In the genomic region with DNA sequence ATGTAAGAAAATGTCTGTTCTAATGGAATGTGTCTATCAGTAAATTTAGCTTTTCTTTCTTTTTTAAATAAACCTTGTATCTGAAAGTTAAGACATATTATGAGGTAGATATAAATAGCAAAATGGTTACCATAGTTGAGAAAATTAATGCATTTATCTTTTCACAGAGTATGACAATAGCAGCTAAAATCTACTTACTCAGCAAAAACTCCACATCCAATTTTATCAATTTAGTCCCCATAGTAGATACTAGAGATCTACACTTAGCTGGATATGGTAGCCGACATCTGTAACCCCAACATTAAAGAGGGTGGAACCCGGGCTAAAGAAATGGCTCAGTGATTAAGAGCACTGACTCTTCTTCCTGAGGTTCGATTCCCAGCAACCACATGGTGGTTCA, we compare ENCODE assay signal across 26 mouse cellular contexts. TPM values are rescaled to one million over a fixed set of nuclear protein-coding genes. Genes with fewer than 3 reads are reported as not detected.
"Had no signal": no experiment of that assay in that cellular context is flagged by ENCODE, and none has a peak within 500 bp of the region (broad histone marks: within the 10 kb centered on the region; RNA-seq: fewer than 3 reads in every experiment).

No protein-coding gene starts in this region.

- H3K36me3 ChIP-seq: embryonic facial prominence, embryonic 10.5 days; embryonic facial prominence, embryonic 12.5 days; embryonic facial prominence, embryonic 13.5 days; embryonic facial prominence, embryonic 15.5 days; forebrain, embryonic 10.5 days; forebrain, embryonic 12.5 days; forebrain, embryonic 15.5 days had no signal

- DNase-seq: cerebellum, adult 9-10 months; cerebellum, adult 9-11 months; cerebellum, postnatal 10 days; cerebellum, postnatal 14 days; cerebellum, postnatal 25 days; cerebellum, postnatal 36 days; embryo, embryonic 11 days; forebrain, postnatal 0 days; gastrocnemius, adult 2 months; gastrocnemius, postnatal 10 days; gastrocnemius, postnatal 14 days; gastrocnemius, postnatal 25 days; gastrocnemius, postnatal 36 days; heart, adult 11 months; heart, adult 18-20 months; heart, adult 2 months had no signal

- H3K27me3 ChIP-seq: embryonic facial prominence, embryonic 12.5 days; embryonic facial prominence, embryonic 13.5 days; embryonic facial prominence, embryonic 15.5 days; forebrain, embryonic 12.5 days; forebrain, embryonic 13.5 days; forebrain, embryonic 15.5 days had no signal

- H3K4me2 ChIP-seq: embryonic facial prominence, embryonic 12.5 days; embryonic facial prominence, embryonic 13.5 days; embryonic facial prominence, embryonic 15.5 days; forebrain, embryonic 12.5 days; forebrain, embryonic 13.5 days; forebrain, embryonic 15.5 days had no signal

- H3K27ac ChIP-seq: embryonic facial prominence, embryonic 10.5 days; embryonic facial prominence, embryonic 12.5 days; embryonic facial prominence, embryonic 13.5 days; embryonic facial prominence, embryonic 15.5 days; forebrain, embryonic 10.5 days; forebrain, embryonic 12.5 days; forebrain, embryonic 13.5 days; forebrain, embryonic 15.5 days; gastrocnemius, adult 2 months; heart, adult 2 months had no signal

- H3K9ac ChIP-seq: embryonic facial prominence, embryonic 12.5 days; embryonic facial prominence, embryonic 13.5 days; embryonic facial prominence, embryonic 15.5 days; forebrain, embryonic 12.5 days; forebrain, embryonic 13.5 days; forebrain, embryonic 15.5 days; forebrain, postnatal 0 days had no signal

- H3K9me3 ChIP-seq: embryonic facial prominence, embryonic 10.5 days; embryonic facial prominence, embryonic 12.5 days; embryonic facial prominence, embryonic 13.5 days; embryonic facial prominence, embryonic 15.5 days; forebrain, embryonic 10.5 days; forebrain, embryonic 12.5 days; forebrain, embryonic 13.5 days; forebrain, embryonic 15.5 days had no signal

- H3K4me3 ChIP-seq: embryonic facial prominence, embryonic 10.5 days; embryonic facial prominence, embryonic 12.5 days; embryonic facial prominence, embryonic 13.5 days; embryonic facial prominence, embryonic 15.5 days; erythroblast, embryonic 14.5 days; forebrain, embryonic 10.5 days; forebrain, embryonic 12.5 days; forebrain, embryonic 13.5 days; forebrain, embryonic 15.5 days; gastrocnemius, adult 2 months; heart, adult 2 months had no signal

RNA-seq across cellular contexts. Expression of gene Uchl4, which starts 21.2 kb away (rescaled TPM):
- total RNA-seq: forebrain, postnatal 0 days had no signal
- polyA plus RNA-seq: erythroblast, embryonic 14.5 days; gonadal fat pad, adult 2 months had no signal
